Mouse (Mus musculus) right cerebral cortex, postnatal 14 days (tissue): ENCODE data around the gene Lrrc1.

Source experiments
- DNase-seq: peaks from one replicate; pipeline ENCODE4 v3.0.0; 2022

Lrrc1 gene

GRCm38 (mm10) chr9:77461371-77461915 is 83.2 kb downstream of the Lrrc1 start:
- DNase-seq, result no peak

- DNase-seq, result no peak
Measured at GRCm38 (mm10) chr9:77460408-77460807, 84.3 kb downstream of the Lrrc1 start.

- no peak for DNase-seq
Measured at GRCm38 (mm10) chr9:77459365-77459764, 85.3 kb downstream of the Lrrc1 start.

GRCm38 (mm10) chr9:77456169-77456826 is 88.4 kb downstream of the Lrrc1 start:
- DNase-seq, result no peak

GRCm38 (mm10) chr9:77455439-77456168 is 89.1 kb downstream of the Lrrc1 start:
- no peak for DNase-seq

- DNase-seq, result no peak
Measured at GRCm38 (mm10) chr9:77452046-77452807, 92.4 kb downstream of the Lrrc1 start.

GRCm38 (mm10) chr9:77450447-77450846 is 94.2 kb downstream of the Lrrc1 start:
- no peak for DNase-seq

- DNase-seq, result no peak
Measured at GRCm38 (mm10) chr9:77444876-77445275, 99.8 kb downstream of the Lrrc1 start.

- DNase-seq, result no peak
Measured at GRCm38 (mm10) chr9:77439371-77439770, 105.3 kb downstream of the Lrrc1 start.

GRCm38 (mm10) chr9:77438836-77439271 is 105.8 kb downstream of the Lrrc1 start:
- no peak for DNase-seq

GRCm38 (mm10) chr9:77437131-77437530 is 107.5 kb downstream of the Lrrc1 start:
- no peak for DNase-seq

GRCm38 (mm10) chr9:77434965-77435364 is 109.7 kb downstream of the Lrrc1 start:
- DNase-seq, result no peak

- no peak for DNase-seq
Measured at GRCm38 (mm10) chr9:77433476-77433875, 111.2 kb downstream of the Lrrc1 start.

GRCm38 (mm10) chr9:77432030-77432429 is 112.6 kb downstream of the Lrrc1 start:
- DNase-seq, result no peak

- DNase-seq, result no peak
Measured at GRCm38 (mm10) chr9:77430413-77431087, 114.1 kb downstream of the Lrrc1 start.

GRCm38 (mm10) chr9:77429230-77430015 is 115.2 kb downstream of the Lrrc1 start:
- DNase-seq, result no peak

- DNase-seq, result no peak
Measured at GRCm38 (mm10) chr9:77428748-77429140, 115.9 kb downstream of the Lrrc1 start.

GRCm38 (mm10) chr9:77428115-77428747 is 116.4 kb downstream of the Lrrc1 start:
- DNase-seq, result no peak

- no peak for DNase-seq
Measured at GRCm38 (mm10) chr9:77427292-77428114, 117.2 kb downstream of the Lrrc1 start.

- no peak for DNase-seq
Measured at GRCm38 (mm10) chr9:77426110-77426509, 118.6 kb downstream of the Lrrc1 start.

GRCm38 (mm10) chr9:77425553-77425952 is 119.1 kb downstream of the Lrrc1 start:
- DNase-seq, result no peak
